Mouse (Mus musculus): ENCODE data around the gene Slc6a21.

Slc6a21 gene

GRCm38 (mm10) chr7:45315182-45315701 lies 37.9 kb downstream of the Slc6a21 start:
- DNase-seq (ENCODE audit: low spot score): no peak

- no peak for DNase-seq (ENCODE audit: low spot score)
These were observed 39.2 kb downstream of the Slc6a21 start for GRCm38 (mm10) chr7:45316536-45316935.

GRCm38 (mm10) chr7:45322245-45322644 lies 44.9 kb downstream of the Slc6a21 start:
- no peak for DNase-seq (ENCODE audit: low spot score)

GRCm38 (mm10) chr7:45323069-45323468 lies 45.8 kb downstream of the Slc6a21 start:
- DNase-seq (ENCODE audit: low spot score): no peak

GRCm38 (mm10) chr7:45325800-45326199 lies 48.5 kb downstream of the Slc6a21 start:
- DNase-seq (ENCODE audit: low spot score): no peak

GRCm38 (mm10) chr7:45328841-45329475 lies 51.6 kb downstream of the Slc6a21 start:
- DNase-seq (ENCODE audit: low spot score): no peak

GRCm38 (mm10) chr7:45331502-45331901 lies 54.2 kb downstream of the Slc6a21 start:
- no peak for DNase-seq (ENCODE audit: low spot score)

- peak; percentile 44 for DNase-seq (ENCODE audit: low spot score)
These were observed 55.5 kb downstream of the Slc6a21 start for GRCm38 (mm10) chr7:45332685-45333425.

- DNase-seq (ENCODE audit: low spot score): peak; percentile 93
These were observed 56.2 kb downstream of the Slc6a21 start, which contains the start of gene Trpm4 for GRCm38 (mm10) chr7:45333431-45333982. TSS of gene Trpm4 (minus strand) at chr7:45333780.

- no peak for DNase-seq (ENCODE audit: low spot score)
These were observed 57.3 kb downstream of the Slc6a21 start for GRCm38 (mm10) chr7:45334605-45335004.

- DNase-seq (ENCODE audit: low spot score): no peak
These were observed 57.7 kb downstream of the Slc6a21 start, which contains the start of gene Hrc for GRCm38 (mm10) chr7:45335056-45335455. TSS of gene Hrc (plus strand) at chr7:45335290.

- no peak for DNase-seq (ENCODE audit: low spot score)
These were observed 59.0 kb downstream of the Slc6a21 start for GRCm38 (mm10) chr7:45336319-45336718.

- DNase-seq (ENCODE audit: low spot score): no peak
These were observed 60.2 kb downstream of the Slc6a21 start for GRCm38 (mm10) chr7:45337469-45337868.

GRCm38 (mm10) chr7:45338161-45338911 lies 61.0 kb downstream of the Slc6a21 start:
- peak; percentile 55 for DNase-seq (ENCODE audit: low spot score)

Data from urinary bladder, postnatal 25 days (tissue).